Mouse (Mus musculus): Measurements from ENCODE around the gene Lct. TPM values are rescaled to one million over a fixed set of nuclear protein-coding genes. Genes with fewer than 3 reads are reported as not detected.
A peak's percentile ranks its signal among the peaks of the same experiment; 100 is the strongest.

The Lct gene
- total RNA-seq (2014; rRNA removed) (0.26 and 1.0 TPM in 2 replicates), polyA plus RNA-seq (2015; fragmentation: Nextera tagmentation; extraction: Ambion mirVana) (0.78 and 0.85 TPM in 2 replicates)

- 78% methylated on average over 3 of the region's 3 CpGs for WGBS
- Histone ChIP-seq H3K27ac (no peak within 1 kb of the TSS), H3K36me3 (ENCODE audit: insufficient read depth, low read length) (0 out of 2 replicates have a peak, but pooled peaks cover 14% of the 10 kb centered on the region), H3K4me2 (ENCODE audit: low read depth, low read length) (no peak within 1 kb of the TSS), H3K9ac (replicated peaks; ENCODE audit: low read length) (no peak within 1 kb of the TSS), H3K27me3 (ENCODE audit: insufficient read depth, low read length) (no peaks in the 10 kb centered on the region), H3K9me3 (ENCODE audit: low read length) (no peaks in the 10 kb centered on the region), H3K4me1 (ENCODE audit: insufficient read depth, low read length) (no peaks in the 10 kb centered on the region), H3K4me3 (ENCODE audit: low read length) (no peak within 1 kb of the TSS)
- ATAC-seq (no peak), DNase-seq (ENCODE audit: low spot score) (no peak)
- no peak for TF ChIP-seq CTCF (IDR thresholded peaks at IDR 0.05; ENCODE audit: low read depth)
Measured at GRCm38 (mm10) chr1:128328218-128328617, at the start of gene Lct. Gene Lct (minus strand): TSS chr1:128328318.

- no peaks in the 10 kb centered on the region for H3K4me1 ChIP-seq (ENCODE audit: insufficient read depth, low read length)
- peaks cover 8% of the 10 kb centered on the region for H3K36me3 ChIP-seq (ENCODE audit: insufficient read depth, low read length)
- no peak for TF ChIP-seq CTCF (IDR thresholded peaks at IDR 0.05; ENCODE audit: low read depth)
- ATAC-seq (no peak), DNase-seq (ENCODE audit: low spot score) (no peak)
- H3K4me2 ChIP-seq (ENCODE audit: low read depth, low read length) = no peak overlapping the region
- WGBS = 59% methylated on average over 4 of the region's 4 CpGs
- H3K27ac ChIP-seq = no peak overlapping the region
- no peak overlapping the region for H3K9ac ChIP-seq (replicated peaks; ENCODE audit: low read length)
- no peak overlapping the region for H3K4me3 ChIP-seq (ENCODE audit: low read length)
- no peaks in the 10 kb centered on the region for H3K9me3 ChIP-seq (ENCODE audit: low read length)
- no peaks in the 10 kb centered on the region for H3K27me3 ChIP-seq (ENCODE audit: insufficient read depth, low read length)
Measured at GRCm38 (mm10) chr1:128376841-128377240, 48.7 kb upstream of the Lct start.

GRCm38 (mm10) chr1:128372143-128372860 is 44.2 kb upstream of the Lct start:
- Histone ChIP-seq H3K36me3 (ENCODE audit: insufficient read depth, low read length) (peaks cover under 1% of the 10 kb centered on the region; the same call in 1 of the 2 replicates), H3K4me1 (ENCODE audit: insufficient read depth, low read length) (no peaks in the 10 kb centered on the region)

GRCm38 (mm10) chr1:128368732-128369441 is 40.8 kb upstream of the Lct start:
- H3K36me3 ChIP-seq (ENCODE audit: insufficient read depth, low read length) = peaks cover 5% of the 10 kb centered on the region; the same call in 1 of the 2 replicates
- peak; percentile 85 for TF ChIP-seq CTCF (IDR thresholded peaks at IDR 0.05; ENCODE audit: low read depth)
- no peaks in the 10 kb centered on the region for H3K4me1 ChIP-seq (ENCODE audit: insufficient read depth, low read length)
- H3K4me2 ChIP-seq (ENCODE audit: low read depth, low read length) = no peak overlapping the region
- no peak overlapping the region for H3K4me3 ChIP-seq (ENCODE audit: low read length)
- no peak overlapping the region for H3K27ac ChIP-seq
- ATAC-seq (peak; percentile 74; the same call in 1 of the 2 replicates), DNase-seq (ENCODE audit: low spot score) (peak; percentile 87)
- H3K9me3 ChIP-seq (ENCODE audit: low read length) = no peaks in the 10 kb centered on the region
- WGBS = 47% methylated on average over 5 of the region's 5 CpGs
- H3K27me3 ChIP-seq (ENCODE audit: insufficient read depth, low read length) = no peaks in the 10 kb centered on the region
- H3K9ac ChIP-seq (replicated peaks; ENCODE audit: low read length) = no peak overlapping the region

More at GRCm38 (mm10) chr1:128372143-128372860, 44.2 kb upstream of the Lct start:
- Histone ChIP-seq H3K4me2 (ENCODE audit: low read depth, low read length) (no peak overlapping the region), H3K4me3 (ENCODE audit: low read length) (no peak overlapping the region), H3K27me3 (ENCODE audit: insufficient read depth, low read length) (no peaks in the 10 kb centered on the region), H3K9ac (replicated peaks; ENCODE audit: low read length) (no peak overlapping the region), H3K9me3 (ENCODE audit: low read length) (no peaks in the 10 kb centered on the region), H3K27ac (no peak overlapping the region)
- 62% methylated on average over 7 of the region's 7 CpGs for WGBS
- no peak for ATAC-seq
- DNase-seq (ENCODE audit: low spot score) = peak; percentile 74
- TF ChIP-seq CTCF (IDR thresholded peaks at IDR 0.05; ENCODE audit: low read depth) = peak; percentile 71

- WGBS = 54% methylated on average over 2 of the region's 2 CpGs
Measured at GRCm38 (mm10) chr1:128360601-128361000, 32.5 kb upstream of the Lct start.

GRCm38 (mm10) chr1:128359554-128360376 is 31.6 kb upstream of the Lct start, which contains the start of gene Mcm6:
Gene Mcm6 (minus strand): TSS chr1:128359664.
- Histone ChIP-seq H3K9ac (replicated peaks; ENCODE audit: low read length) (peak within 1 kb of the TSS; percentile 68), H3K4me3 (ENCODE audit: low read length) (peak within 1 kb of the TSS; percentile 90), H3K27me3 (ENCODE audit: insufficient read depth, low read length) (no peaks in the 10 kb centered on the region), H3K4me1 (ENCODE audit: insufficient read depth, low read length) (no peaks in the 10 kb centered on the region; the same call in 1 of the 2 replicates), H3K27ac (peak within 1 kb of the TSS; percentile 79), H3K4me2 (ENCODE audit: low read depth, low read length) (peak within 1 kb of the TSS; percentile 84), H3K36me3 (ENCODE audit: insufficient read depth, low read length) (peaks cover 5% of the 10 kb centered on the region; the same call in 1 of the 2 replicates), H3K9me3 (ENCODE audit: low read length) (no peaks in the 10 kb centered on the region)
- peak; percentile 97 for DNase-seq (ENCODE audit: low spot score)
- peak; percentile 99 for ATAC-seq
- no peak for TF ChIP-seq CTCF (IDR thresholded peaks at IDR 0.05; ENCODE audit: low read depth)
- 3% methylated on average over 38 of the region's 38 CpGs for WGBS

More at GRCm38 (mm10) chr1:128360601-128361000, 32.5 kb upstream of the Lct start:
- H3K4me2 ChIP-seq (ENCODE audit: low read depth, low read length) = no peak overlapping the region
- ATAC-seq (no peak), DNase-seq (ENCODE audit: low spot score) (no peak)
- no peaks in the 10 kb centered on the region for H3K9me3 ChIP-seq (ENCODE audit: low read length)
- no peak overlapping the region for H3K4me3 ChIP-seq (ENCODE audit: low read length)
- H3K27me3 ChIP-seq (ENCODE audit: insufficient read depth, low read length) = no peaks in the 10 kb centered on the region
- H3K27ac ChIP-seq = no peak overlapping the region
- no peak for TF ChIP-seq CTCF (IDR thresholded peaks at IDR 0.05; ENCODE audit: low read depth)
- H3K9ac ChIP-seq (replicated peaks; ENCODE audit: low read length) = no peak overlapping the region
- no peaks in the 10 kb centered on the region; the same call in 1 of the 2 replicates for H3K4me1 ChIP-seq (ENCODE audit: insufficient read depth, low read length)
- H3K36me3 ChIP-seq (ENCODE audit: insufficient read depth, low read length) = peaks cover 6% of the 10 kb centered on the region; the same call in 1 of the 2 replicates
